Mouse (Mus musculus): Measurements from ENCODE around the gene Lsm14a.
A peak's percentile ranks its signal among the peaks of the same experiment; 100 is the strongest.

Gene Lsm14a

GRCm38 (mm10) chr7:34309186-34309764 is 83.8 kb downstream of the Lsm14a start:
- no peak for DNase-seq

GRCm38 (mm10) chr7:34308586-34308985 is 84.5 kb downstream of the Lsm14a start:
- no peak for DNase-seq

- peak; percentile 74 for DNase-seq
These were observed 87.7 kb downstream of the Lsm14a start for GRCm38 (mm10) chr7:34305454-34305853.

GRCm38 (mm10) chr7:34302651-34303050 is 90.5 kb downstream of the Lsm14a start:
- no peak for DNase-seq

GRCm38 (mm10) chr7:34301952-34302351 is 91.2 kb downstream of the Lsm14a start:
- DNase-seq = peak; percentile 63

GRCm38 (mm10) chr7:34298818-34299217 is 94.3 kb downstream of the Lsm14a start:
- DNase-seq = no peak

GRCm38 (mm10) chr7:34296124-34296523 is 97.0 kb downstream of the Lsm14a start:
- no peak for DNase-seq

Measured in kidney, postnatal 14 days (tissue).